Mouse (Mus musculus): ENCODE data around the gene Ms4a6c. TPM values are rescaled to one million over a fixed set of nuclear protein-coding genes. Genes with fewer than 3 reads are reported as not detected.
"Not testable (repeated sequence)": the region's sequence is repeated elsewhere in the genome, so short reads cannot be mapped to it uniquely, and the experiment has no call there.

The Ms4a6c gene
- polyA plus RNA-seq, 1 experiment, result 2.3 TPM

DNA sequence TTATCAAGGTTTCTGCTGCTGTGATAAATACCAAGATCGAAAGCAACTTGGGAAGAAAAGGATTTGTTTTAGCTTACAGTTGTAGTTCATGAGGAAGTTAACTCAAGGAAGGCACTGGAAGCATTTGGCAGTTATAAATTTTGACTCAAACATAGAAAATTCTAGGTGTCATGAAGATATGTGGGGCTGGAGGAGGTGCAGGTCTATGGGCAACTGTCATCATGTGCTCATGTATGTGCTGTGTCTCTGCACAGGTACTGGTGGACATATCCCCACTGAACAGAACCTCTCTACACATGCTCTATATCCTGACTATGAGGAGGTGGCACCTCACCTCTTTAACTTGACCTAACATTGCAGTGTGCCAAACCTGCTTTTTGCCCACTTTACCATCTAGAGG is 17.4 kb downstream of the Ms4a6c start:
- Histone ChIP-seq H3K4me1 (ENCODE audit: control insufficient read depth, insufficient read depth, low read length) (no peaks in the 10 kb centered on the region), H3K4me3 (ENCODE audit: control insufficient read depth, low read depth, low read length) (no peak overlapping the region), H3K27ac (ENCODE audit: control insufficient read depth, insufficient read depth, low read depth, low read length) (no peak overlapping the region), H3K27me3 (ENCODE audit: control insufficient read depth, insufficient read depth, low read length) (no peaks in the 10 kb centered on the region), H3K36me3 (ENCODE audit: control insufficient read depth, insufficient read depth, low read length) (no peaks in the 10 kb centered on the region)
- TF ChIP-seq POLR2A (IDR thresholded peaks at IDR 0.05; ENCODE audit: control insufficient read depth, low read depth, low read length), result no peak
- TF ChIP-seq CTCF (IDR thresholded peaks at IDR 0.05; ENCODE audit: control insufficient read depth, insufficient read depth, insufficient replicate concordance, low read depth, low read length), result no peak

- H3K4me1 ChIP-seq (ENCODE audit: control insufficient read depth, insufficient read depth, low read length), result no peaks in the 10 kb centered on the region
- no peaks in the 10 kb centered on the region for H3K27me3 ChIP-seq (ENCODE audit: control insufficient read depth, insufficient read depth, low read length)
- no peak overlapping the region for H3K27ac ChIP-seq (ENCODE audit: control insufficient read depth, insufficient read depth, low read depth, low read length)
- H3K4me3 ChIP-seq (ENCODE audit: control insufficient read depth, low read depth, low read length), result no peak overlapping the region
- no peaks in the 10 kb centered on the region for H3K36me3 ChIP-seq (ENCODE audit: control insufficient read depth, insufficient read depth, low read length)
- no peak for TF ChIP-seq CTCF (IDR thresholded peaks at IDR 0.05; ENCODE audit: control insufficient read depth, insufficient read depth, insufficient replicate concordance, low read depth, low read length)
- no peak for TF ChIP-seq POLR2A (IDR thresholded peaks at IDR 0.05; ENCODE audit: control insufficient read depth, low read depth, low read length)
Measured at GRCm38 (mm10) chr19:11491406-11492189, 22.4 kb downstream of the Ms4a6c start.

GRCm38 (mm10) chr19:11492671-11493070 is 23.5 kb downstream of the Ms4a6c start:
- Histone ChIP-seq H3K36me3 (ENCODE audit: control insufficient read depth, insufficient read depth, low read length) (no peaks in the 10 kb centered on the region), H3K27ac (ENCODE audit: control insufficient read depth, insufficient read depth, low read depth, low read length) (no peak overlapping the region), H3K4me3 (ENCODE audit: control insufficient read depth, low read depth, low read length) (no peak overlapping the region), H3K4me1 (ENCODE audit: control insufficient read depth, insufficient read depth, low read length) (no peaks in the 10 kb centered on the region), H3K27me3 (ENCODE audit: control insufficient read depth, insufficient read depth, low read length) (no peaks in the 10 kb centered on the region)
- TF ChIP-seq POLR2A (IDR thresholded peaks at IDR 0.05; ENCODE audit: control insufficient read depth, low read depth, low read length), result no peak
- TF ChIP-seq CTCF (IDR thresholded peaks at IDR 0.05; ENCODE audit: control insufficient read depth, insufficient read depth, insufficient replicate concordance, low read depth, low read length), result no peak

DNA sequence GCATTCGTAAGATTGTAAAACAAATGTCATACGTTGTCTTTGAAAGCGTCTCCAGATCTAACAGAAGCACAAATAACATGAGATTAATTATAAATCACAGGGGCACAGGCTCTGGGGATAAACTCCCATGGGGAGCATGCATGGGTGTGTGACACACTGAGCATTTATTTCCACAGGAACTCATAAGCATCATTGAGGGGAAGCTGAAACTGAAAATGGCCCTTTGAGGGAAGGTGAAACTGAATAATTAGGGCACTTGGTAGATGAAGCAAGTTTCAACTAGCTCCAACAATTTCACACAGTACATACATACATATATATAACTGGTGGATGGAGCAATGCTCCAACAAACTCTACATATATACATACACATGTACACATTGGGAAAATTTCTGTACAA is 25.4 kb downstream of the Ms4a6c start:
- no peak overlapping the region for H3K27ac ChIP-seq (ENCODE audit: control insufficient read depth, insufficient read depth, low read depth, low read length)
- TF ChIP-seq POLR2A (IDR thresholded peaks at IDR 0.05; ENCODE audit: control insufficient read depth, low read depth, low read length), result no peak
- no peak for TF ChIP-seq CTCF (IDR thresholded peaks at IDR 0.05; ENCODE audit: control insufficient read depth, insufficient read depth, insufficient replicate concordance, low read depth, low read length)
- no peaks in the 10 kb centered on the region for H3K4me1 ChIP-seq (ENCODE audit: control insufficient read depth, insufficient read depth, low read length)
- no peaks in the 10 kb centered on the region for H3K36me3 ChIP-seq (ENCODE audit: control insufficient read depth, insufficient read depth, low read length)
- H3K27me3 ChIP-seq (ENCODE audit: control insufficient read depth, insufficient read depth, low read length), result no peaks in the 10 kb centered on the region
- H3K4me3 ChIP-seq (ENCODE audit: control insufficient read depth, low read depth, low read length), result no peak overlapping the region

DNA sequence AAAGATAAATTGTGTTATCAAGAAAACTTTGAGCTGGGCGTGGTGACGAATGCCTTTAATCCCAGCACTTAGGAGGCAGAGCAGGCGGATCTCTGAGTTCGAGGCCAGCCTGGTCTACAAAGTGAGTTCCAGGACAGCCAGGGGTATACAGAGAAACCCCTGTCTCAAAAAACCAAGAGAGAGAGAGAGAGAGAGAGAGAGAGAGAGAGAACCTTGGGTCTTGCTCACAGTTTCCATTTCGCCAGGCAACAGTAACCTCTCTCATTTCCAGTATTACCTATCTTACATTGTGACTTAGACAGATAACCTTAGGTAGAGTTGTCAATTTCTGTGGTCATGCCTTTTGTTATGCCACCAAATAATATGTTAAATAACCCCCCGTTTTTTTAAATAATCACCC is 27.2 kb downstream of the Ms4a6c start:
- no peaks in the 10 kb centered on the region for H3K36me3 ChIP-seq (ENCODE audit: control insufficient read depth, insufficient read depth, low read length)
- TF ChIP-seq POLR2A (IDR thresholded peaks at IDR 0.05; ENCODE audit: control insufficient read depth, low read depth, low read length) (no peak), CTCF (IDR thresholded peaks at IDR 0.05; ENCODE audit: control insufficient read depth, insufficient read depth, insufficient replicate concordance, low read depth, low read length) (no peak)
- H3K27me3 ChIP-seq (ENCODE audit: control insufficient read depth, insufficient read depth, low read length), result no peaks in the 10 kb centered on the region
- no peaks in the 10 kb centered on the region for H3K4me1 ChIP-seq (ENCODE audit: control insufficient read depth, insufficient read depth, low read length)
- no peak overlapping the region for H3K4me3 ChIP-seq (ENCODE audit: control insufficient read depth, low read depth, low read length)
- no peak overlapping the region for H3K27ac ChIP-seq (ENCODE audit: control insufficient read depth, insufficient read depth, low read depth, low read length)

DNA sequence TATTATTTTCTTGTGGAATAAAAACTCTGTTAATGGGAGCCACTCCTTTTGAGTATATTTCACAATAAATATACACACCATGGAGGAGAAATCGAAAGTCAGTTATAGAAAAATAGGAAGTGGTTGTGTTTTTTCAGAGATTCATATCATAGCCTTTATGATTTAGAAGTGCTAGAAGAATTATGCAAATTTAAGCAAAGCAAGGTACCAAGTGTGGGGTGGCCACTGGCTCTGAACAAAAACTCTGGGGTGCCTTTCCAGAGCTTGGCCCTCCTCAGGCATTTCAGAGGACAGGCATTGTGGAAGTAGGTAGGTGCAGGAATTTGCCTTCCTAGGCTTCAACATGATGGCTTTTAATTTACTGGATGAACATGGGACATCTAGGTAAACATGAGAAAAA is 28.1 kb downstream of the Ms4a6c start:
- H3K4me1 ChIP-seq (ENCODE audit: control insufficient read depth, insufficient read depth, low read length); H3K27me3 ChIP-seq (ENCODE audit: control insufficient read depth, insufficient read depth, low read length); H3K27ac ChIP-seq (ENCODE audit: control insufficient read depth, insufficient read depth, low read depth, low read length); H3K4me3 ChIP-seq (ENCODE audit: control insufficient read depth, low read depth, low read length); H3K36me3 ChIP-seq (ENCODE audit: control insufficient read depth, insufficient read depth, low read length): not testable (repeated sequence)

DNA sequence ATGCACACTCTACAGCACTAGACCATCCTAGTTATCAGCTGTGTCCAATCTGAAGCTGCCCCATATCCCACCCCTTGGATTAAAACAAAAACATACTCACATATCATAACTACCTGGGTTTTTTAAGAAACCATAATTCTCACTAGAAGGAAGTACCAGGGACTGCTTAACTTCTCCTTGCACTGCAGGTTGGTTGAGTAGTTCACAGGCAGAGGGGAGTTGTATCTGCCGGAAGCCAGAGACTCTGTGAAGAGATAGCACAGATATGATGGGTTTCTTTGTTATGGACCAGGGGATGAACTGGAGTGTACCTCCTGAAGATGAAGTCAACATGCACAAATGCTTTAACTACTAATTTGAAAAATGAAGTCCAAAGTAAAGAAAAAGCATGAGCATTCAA is 31.6 kb downstream of the Ms4a6c start:
- Histone ChIP-seq H3K4me3 (ENCODE audit: control insufficient read depth, low read depth, low read length) (no peak overlapping the region), H3K4me1 (ENCODE audit: control insufficient read depth, insufficient read depth, low read length) (no peaks in the 10 kb centered on the region), H3K36me3 (ENCODE audit: control insufficient read depth, insufficient read depth, low read length) (no peaks in the 10 kb centered on the region), H3K27me3 (ENCODE audit: control insufficient read depth, insufficient read depth, low read length) (no peaks in the 10 kb centered on the region), H3K27ac (ENCODE audit: control insufficient read depth, insufficient read depth, low read depth, low read length) (no peak overlapping the region)
- TF ChIP-seq POLR2A (IDR thresholded peaks at IDR 0.05; ENCODE audit: control insufficient read depth, low read depth, low read length), result no peak
- no peak for TF ChIP-seq CTCF (IDR thresholded peaks at IDR 0.05; ENCODE audit: control insufficient read depth, insufficient read depth, insufficient replicate concordance, low read depth, low read length)

- H3K4me3 ChIP-seq (ENCODE audit: control insufficient read depth, low read depth, low read length), result no peak overlapping the region
- TF ChIP-seq POLR2A (IDR thresholded peaks at IDR 0.05; ENCODE audit: control insufficient read depth, low read depth, low read length) (no peak), CTCF (IDR thresholded peaks at IDR 0.05; ENCODE audit: control insufficient read depth, insufficient read depth, insufficient replicate concordance, low read depth, low read length) (no peak)
Measured at GRCm38 (mm10) chr19:11501326-11501725, 32.2 kb downstream of the Ms4a6c start.

More at GRCm38 (mm10) chr19:11501326-11501725, 32.2 kb downstream of the Ms4a6c start:
- Histone ChIP-seq H3K27me3 (ENCODE audit: control insufficient read depth, insufficient read depth, low read length) (no peaks in the 10 kb centered on the region), H3K4me1 (ENCODE audit: control insufficient read depth, insufficient read depth, low read length) (no peaks in the 10 kb centered on the region), H3K27ac (ENCODE audit: control insufficient read depth, insufficient read depth, low read depth, low read length) (no peak overlapping the region), H3K36me3 (ENCODE audit: control insufficient read depth, insufficient read depth, low read length) (no peaks in the 10 kb centered on the region)
